Mouse (Mus musculus): ENCODE data around the gene Olfm2. TPM values are rescaled to one million over a fixed set of nuclear protein-coding genes. Genes with fewer than 3 reads are reported as not detected.
A peak's percentile ranks its signal among the peaks of the same experiment; 100 is the strongest.

Olfm2 gene
- polyA plus RNA-seq (2012; rRNA removed): 126 and 152 TPM in 2 replicates

- DNase-seq (ENCODE audit: extremely low spot score in 1 of 2, low spot score in 1 of 2): no peak
These were observed at the start of gene Olfm2 for GRCm38 (mm10) chr9:20746017-20746660. TSS of gene Olfm2 (minus strand) at chr9:20746349.

- peak; percentile 38 to 50 for DNase-seq (ENCODE audit: extremely low spot score in 1 of 2, low spot score in 1 of 2)
These were observed 48.1 kb upstream of the Olfm2 start for GRCm38 (mm10) chr9:20794108-20794806.

DNA sequence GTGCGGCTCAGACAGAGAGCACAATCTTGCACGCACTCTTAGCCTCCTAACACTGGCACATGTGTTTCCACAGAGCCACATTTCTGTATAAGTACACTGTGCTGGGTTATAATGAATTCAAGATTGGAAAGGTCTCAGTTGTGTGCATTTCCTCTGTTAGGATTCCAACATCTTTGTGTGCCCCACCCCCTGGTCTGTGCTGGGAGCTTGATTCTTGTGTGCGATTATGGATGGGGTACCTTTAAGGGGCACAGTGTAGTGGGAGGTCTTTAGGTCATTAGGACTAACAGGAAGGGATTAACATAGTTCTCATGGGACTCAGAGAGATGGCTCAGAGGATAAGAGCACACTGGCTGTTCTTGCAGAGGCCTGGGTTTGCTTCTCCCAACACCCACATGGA lies 44.2 kb upstream of the Olfm2 start:
- no peak for DNase-seq (ENCODE audit: extremely low spot score in 1 of 2, low spot score in 1 of 2)

- no peak for DNase-seq (ENCODE audit: extremely low spot score in 1 of 2, low spot score in 1 of 2)
These were observed 43.5 kb upstream of the Olfm2 start for GRCm38 (mm10) chr9:20789651-20790050.

DNA sequence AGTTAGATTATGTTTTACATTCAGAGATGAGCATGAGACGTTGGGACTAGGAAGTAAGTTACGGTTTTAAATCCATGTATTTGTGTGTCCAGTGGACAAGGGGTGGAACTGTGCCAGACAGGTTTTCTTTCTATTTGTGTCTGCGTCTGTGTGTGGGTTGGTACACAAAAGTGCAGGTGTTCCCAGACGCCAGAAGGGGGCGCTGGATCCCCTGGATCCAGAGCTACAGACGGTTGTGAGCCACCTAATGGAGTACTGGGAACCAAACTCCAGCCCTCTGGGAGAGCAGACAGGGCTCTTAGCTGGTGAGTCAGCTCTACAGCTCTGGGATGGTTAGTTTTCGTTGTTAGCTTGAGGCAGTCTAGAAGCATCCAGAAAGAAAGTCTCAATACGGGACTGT lies 41.8 kb upstream of the Olfm2 start:
- no peak for DNase-seq (ENCODE audit: extremely low spot score in 1 of 2, low spot score in 1 of 2)

- DNase-seq (ENCODE audit: extremely low spot score in 1 of 2, low spot score in 1 of 2): no peak
These were observed 38.9 kb upstream of the Olfm2 start for GRCm38 (mm10) chr9:20785055-20785454.

- DNase-seq (ENCODE audit: extremely low spot score in 1 of 2, low spot score in 1 of 2): no peak
These were observed 35.1 kb upstream of the Olfm2 start for GRCm38 (mm10) chr9:20781286-20781685.

DNA sequence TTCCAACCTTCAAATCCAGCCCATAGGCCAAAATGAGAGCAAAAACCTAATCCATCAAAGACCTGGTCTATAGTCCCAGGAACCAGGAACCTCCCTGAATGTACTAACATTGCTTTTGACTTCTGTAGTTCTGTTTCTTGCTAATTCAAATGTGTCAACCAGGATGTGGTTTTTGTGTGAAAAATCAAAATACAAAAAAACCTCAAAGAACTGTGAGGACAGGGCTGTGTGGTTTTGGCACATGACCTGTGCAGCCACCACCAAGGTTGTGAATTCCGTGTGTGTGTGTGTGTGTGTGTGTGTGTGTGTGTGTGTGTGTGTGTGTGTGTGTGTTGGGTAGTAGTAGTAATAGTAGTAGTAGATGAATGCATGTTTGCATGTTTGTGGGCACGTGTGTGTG lies 19.1 kb upstream of the Olfm2 start:
- DNase-seq (ENCODE audit: extremely low spot score in 1 of 2, low spot score in 1 of 2): no peak

GRCm38 (mm10) chr9:20763099-20763498 lies 16.9 kb upstream of the Olfm2 start:
- no peak for DNase-seq (ENCODE audit: extremely low spot score in 1 of 2, low spot score in 1 of 2)

DNA sequence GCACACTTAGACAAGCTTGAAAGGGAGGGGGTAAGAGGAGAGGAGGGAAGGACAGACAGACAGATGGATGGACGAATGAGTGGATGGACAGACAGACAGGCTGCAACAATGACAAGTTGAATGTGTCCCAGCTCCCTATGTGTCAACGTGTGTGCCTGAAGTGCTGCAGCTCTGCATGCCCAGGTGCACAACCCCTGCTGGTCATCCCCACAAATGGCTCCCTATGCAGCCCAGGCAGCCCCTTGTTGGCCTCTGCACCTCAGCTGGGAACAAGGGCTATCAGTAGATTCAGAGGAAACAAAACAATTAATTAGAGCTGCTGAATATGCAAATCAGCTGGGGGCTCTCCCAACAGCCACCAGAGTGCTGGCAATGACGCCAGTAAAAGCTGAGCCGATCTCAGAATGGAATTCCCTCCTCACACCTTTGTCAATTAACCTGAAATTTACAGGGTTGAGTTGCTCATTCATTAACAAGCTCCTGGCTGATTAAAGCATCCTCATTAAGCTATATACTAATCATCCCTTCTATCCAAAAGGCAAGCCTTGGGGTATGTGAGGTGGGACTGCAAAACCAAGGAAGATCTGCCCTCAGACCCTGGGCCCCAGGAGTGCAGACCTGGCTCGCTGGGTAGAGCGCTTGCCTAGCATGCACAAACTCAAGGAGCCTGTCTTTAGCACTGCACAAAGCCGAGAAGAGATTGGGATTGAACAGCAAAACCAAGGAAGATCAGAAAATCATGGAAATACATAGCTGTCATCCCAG lies 16.2 kb upstream of the Olfm2 start:
- DNase-seq (ENCODE audit: extremely low spot score in 1 of 2, low spot score in 1 of 2): no peak

GRCm38 (mm10) chr9:20761388-20761787 lies 15.2 kb upstream of the Olfm2 start:
- DNase-seq (ENCODE audit: extremely low spot score in 1 of 2, low spot score in 1 of 2): no peak

DNA sequence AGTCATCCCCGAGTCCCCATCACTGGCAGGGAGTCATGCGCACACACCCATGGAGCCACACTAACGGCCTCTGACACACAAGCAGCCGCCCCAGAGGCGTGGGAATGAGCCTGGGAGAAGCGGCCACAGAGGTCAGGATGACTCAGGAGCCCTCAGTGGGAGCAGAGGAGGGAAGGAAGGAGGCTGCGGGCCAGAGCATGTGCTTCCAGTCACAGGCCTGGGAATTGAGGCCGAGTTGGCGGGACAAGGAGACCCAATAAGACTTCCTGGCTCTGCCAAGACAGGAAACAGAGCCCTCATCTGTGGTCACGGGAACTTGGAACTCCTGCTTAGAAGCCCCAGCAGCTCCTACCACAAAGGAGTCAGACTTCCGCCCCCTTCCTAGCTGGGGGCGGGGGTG lies 14.7 kb upstream of the Olfm2 start:
- DNase-seq (ENCODE audit: extremely low spot score in 1 of 2, low spot score in 1 of 2): no peak

GRCm38 (mm10) chr9:20758896-20759295 lies 12.7 kb upstream of the Olfm2 start:
- no peak for DNase-seq (ENCODE audit: extremely low spot score in 1 of 2, low spot score in 1 of 2)

- no peak for DNase-seq (ENCODE audit: extremely low spot score in 1 of 2, low spot score in 1 of 2)
These were observed 12.1 kb upstream of the Olfm2 start for GRCm38 (mm10) chr9:20758243-20758642.

GRCm38 (mm10) chr9:20757087-20757955 lies 11.2 kb upstream of the Olfm2 start:
- peak in 1 of 2 experiments; percentile 71 for DNase-seq (ENCODE audit: extremely low spot score in 1 of 2, low spot score in 1 of 2)

DNA sequence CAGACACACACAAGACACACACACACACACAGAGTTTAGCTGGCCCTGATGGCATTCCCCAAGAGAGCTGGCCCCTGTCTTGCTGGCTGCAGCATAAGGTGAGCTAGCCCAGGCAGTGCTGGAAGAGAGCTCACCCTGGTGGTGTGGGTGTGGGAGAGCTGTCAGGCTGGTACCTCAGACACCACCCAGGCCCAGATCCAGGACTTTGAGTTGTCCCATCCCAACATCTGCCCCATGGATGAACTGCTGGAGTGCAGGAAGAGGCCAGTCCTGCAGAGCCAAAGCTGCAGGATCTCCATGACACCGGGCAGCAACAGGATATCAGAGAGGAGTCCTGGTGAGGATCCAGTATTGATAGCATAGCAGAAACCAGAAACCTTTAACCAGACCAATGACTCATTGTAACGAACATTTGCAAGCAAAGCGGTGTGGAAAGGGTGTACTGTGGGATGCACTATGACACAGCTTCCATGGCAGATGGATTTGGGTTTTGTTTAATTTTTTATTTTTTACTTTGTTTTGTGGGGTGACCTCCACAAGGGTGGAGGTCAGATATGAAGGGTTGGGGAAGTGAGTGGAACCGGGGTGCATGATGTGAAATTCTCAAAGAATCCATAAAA lies 10.0 kb upstream of the Olfm2 start:
- no peak for DNase-seq (ENCODE audit: extremely low spot score in 1 of 2, low spot score in 1 of 2)

- no peak for DNase-seq (ENCODE audit: extremely low spot score in 1 of 2, low spot score in 1 of 2)
These were observed 8.2 kb upstream of the Olfm2 start for GRCm38 (mm10) chr9:20754335-20754734.

DNA sequence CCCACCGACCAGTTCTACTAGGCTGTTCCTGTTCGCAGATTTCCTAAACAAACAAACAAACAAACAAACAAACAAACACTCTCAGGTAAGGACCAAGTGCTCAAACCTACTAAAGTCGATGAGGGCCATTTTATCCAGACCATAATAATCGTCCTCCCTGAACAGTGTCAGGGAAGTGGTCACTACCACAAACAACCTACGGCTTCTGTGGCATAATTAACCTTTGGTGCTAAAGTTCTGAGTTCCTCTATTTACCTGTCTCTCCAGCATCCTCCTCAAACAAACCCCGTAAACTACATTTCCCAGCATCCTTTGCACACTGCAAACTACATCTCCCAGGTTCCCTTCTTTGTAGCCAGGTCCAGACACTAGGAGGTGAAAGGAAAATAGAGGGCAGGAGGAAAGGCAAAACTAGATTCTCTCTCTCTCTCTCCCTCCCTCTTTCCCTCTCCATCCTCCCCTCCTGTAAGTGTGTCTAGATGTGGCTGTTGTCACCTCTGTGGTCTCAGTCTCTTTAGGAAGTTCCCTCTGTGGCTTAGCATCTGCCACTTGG lies 5.4 kb upstream of the Olfm2 start:
- peak in 1 of 2 experiments; percentile 51 for DNase-seq (ENCODE audit: extremely low spot score in 1 of 2, low spot score in 1 of 2)

GRCm38 (mm10) chr9:20749213-20749612 lies 3.1 kb upstream of the Olfm2 start:
- no peak for DNase-seq (ENCODE audit: extremely low spot score in 1 of 2, low spot score in 1 of 2)

DNA sequence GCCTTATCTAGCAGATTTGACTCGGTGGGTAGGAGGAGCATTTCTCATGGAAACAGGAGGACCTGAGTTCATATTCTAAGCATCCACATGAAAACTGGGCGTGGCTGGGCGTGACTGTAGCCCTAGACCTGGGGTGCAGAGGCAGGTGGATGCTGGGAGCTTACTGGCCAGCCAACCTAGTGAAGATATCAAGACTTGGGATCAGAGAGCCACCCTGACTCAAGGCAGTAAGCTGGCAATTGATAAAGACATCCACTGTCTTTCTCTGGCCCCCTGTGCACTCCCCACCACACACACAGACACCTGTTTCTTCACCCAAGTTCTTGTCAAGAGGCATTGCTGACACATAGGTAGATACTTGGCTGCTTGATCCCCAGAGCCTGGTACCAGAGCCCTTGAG lies 2.4 kb upstream of the Olfm2 start:
- no peak for DNase-seq (ENCODE audit: extremely low spot score in 1 of 2, low spot score in 1 of 2)
